Mouse (Mus musculus) kidney, postnatal 25 days (tissue): Measurements from ENCODE around the gene Ptprg.
A peak's percentile ranks its signal among the peaks of the same experiment; 100 is the strongest.

Experiments used
- DNase-seq, 2 experiments: peaks; one replicate each; pipeline ENCODE4 v3.0.0; 2021; ENCODE audit warnings: mixed read lengths in 2 of 2

Gene Ptprg

GRCm38 (mm10) chr14:12105593-12105992 is 552.3 kb downstream of the Ptprg start:
- no peak for DNase-seq

- DNase-seq = peak; percentile 31 to 63
Measured at GRCm38 (mm10) chr14:12107459-12107858, 554.1 kb downstream of the Ptprg start.

- DNase-seq = peak in 1 of 2 experiments; percentile 44
Measured at GRCm38 (mm10) chr14:12107991-12108390, 554.7 kb downstream of the Ptprg start.

DNA sequence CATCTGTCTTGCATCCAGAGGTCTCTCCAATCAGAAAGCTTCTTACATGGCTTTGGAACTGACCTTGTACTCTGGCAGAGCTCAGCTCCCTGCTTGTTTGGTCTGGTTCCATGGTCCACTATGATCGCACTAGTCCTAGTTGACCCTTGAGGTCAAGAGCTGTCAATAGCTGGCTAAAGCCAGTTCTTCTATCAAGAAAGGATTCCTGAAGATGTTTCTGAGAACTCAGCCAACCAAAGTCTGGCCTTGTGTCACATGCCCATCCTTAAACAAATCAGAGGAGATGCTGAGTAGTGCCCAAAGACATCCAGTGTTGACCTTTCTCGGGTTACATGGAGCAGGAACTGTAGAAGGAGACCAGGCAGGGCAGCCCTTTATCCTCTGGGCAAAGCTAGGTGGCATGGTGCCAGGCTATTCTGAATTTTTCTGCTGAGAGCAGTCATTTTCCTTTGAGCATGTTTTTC is 559.2 kb downstream of the Ptprg start:
- peak; percentile 92 to 93 for DNase-seq

DNA sequence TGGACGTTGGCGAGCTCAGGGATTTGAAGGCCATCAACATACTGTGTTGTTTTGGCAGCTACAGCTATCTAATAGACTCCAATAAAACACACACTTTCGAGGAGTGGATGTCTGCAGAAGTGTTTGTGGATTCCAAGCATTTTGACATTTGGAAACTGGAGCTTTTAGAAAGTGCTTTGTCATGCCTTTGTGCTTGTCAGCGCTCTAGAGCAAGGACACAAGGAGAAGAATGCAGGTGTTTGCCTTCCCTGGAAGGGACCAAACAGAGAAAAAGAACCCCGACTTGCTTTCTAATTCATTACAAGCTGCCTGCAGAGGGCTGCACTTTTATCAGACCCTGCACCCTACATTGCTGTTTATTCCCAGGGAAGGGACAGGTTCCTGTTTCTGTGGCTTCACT is 560.0 kb downstream of the Ptprg start:
- DNase-seq = no peak

DNA sequence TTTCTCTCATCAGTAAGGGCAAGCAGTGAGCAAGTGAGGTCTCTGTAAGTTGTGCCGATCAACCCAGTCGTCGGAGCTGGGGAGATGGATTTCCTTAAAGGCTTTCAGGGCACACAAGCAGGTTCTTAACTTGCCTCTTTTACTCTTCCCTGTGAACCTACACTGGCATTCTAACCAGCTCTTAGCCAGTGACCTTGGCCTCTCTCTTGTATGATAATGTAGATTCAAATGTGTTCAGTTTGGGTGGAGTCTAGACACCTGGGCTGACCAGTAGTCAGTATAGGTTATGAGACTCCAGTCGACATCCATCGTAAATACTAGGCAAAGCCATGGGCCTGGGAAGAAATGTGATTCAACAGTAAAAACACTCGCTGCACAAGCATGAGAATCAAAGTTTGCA is 560.7 kb downstream of the Ptprg start:
- DNase-seq = no peak

GRCm38 (mm10) chr14:12119260-12119659 is 565.9 kb downstream of the Ptprg start:
- no peak for DNase-seq

- DNase-seq = no peak
Measured at GRCm38 (mm10) chr14:12121906-12122305, 568.6 kb downstream of the Ptprg start.

DNA sequence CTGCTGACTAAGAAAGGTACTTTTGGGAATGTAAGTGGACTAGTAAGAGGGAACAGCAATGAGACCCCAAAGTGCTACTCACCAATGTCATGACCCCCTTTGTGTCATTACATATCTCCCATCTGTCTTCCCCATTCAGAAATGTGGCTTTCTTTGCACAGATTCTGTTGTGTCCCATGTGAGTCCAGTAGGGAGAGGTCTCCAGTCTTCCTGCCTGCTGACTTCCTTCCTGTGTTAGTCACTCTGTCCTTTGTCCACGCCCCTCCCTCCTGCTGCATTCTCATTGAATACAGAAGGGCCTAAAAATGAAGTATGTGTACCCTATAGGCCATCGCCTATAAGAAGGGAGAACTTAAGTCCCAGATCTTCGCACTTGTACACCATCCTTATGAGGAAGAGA is 571.4 kb downstream of the Ptprg start:
- no peak for DNase-seq

GRCm38 (mm10) chr14:12127951-12128350 is 574.6 kb downstream of the Ptprg start:
- DNase-seq = no peak

DNA sequence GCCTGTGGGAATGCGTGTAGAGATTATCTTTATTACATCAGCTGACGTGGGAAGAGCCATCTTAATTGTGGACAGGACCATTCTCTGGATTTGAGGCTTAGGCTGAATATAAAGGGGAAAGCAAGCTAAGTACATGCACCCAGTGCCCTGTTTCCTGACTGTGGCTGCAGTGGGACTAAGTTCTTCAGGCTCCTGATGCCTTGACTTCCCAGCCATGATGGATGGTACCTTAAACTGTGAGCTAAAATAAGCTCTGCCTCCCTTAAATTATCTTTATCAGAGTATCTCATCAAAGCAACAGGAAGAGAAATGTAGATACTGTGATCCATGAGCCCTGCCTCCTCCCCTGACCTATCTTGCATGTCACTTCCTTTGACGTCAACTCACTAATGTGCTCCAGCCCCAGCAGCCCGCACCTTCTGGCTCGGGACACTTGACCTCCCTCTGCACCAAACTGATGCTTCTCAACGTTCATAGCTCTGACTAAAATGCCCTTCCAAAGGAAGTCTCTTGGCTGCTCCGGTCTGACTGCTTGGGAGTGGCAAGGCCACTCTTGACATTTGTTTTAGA is 578.8 kb downstream of the Ptprg start:
- DNase-seq = peak; percentile 41 to 72

DNA sequence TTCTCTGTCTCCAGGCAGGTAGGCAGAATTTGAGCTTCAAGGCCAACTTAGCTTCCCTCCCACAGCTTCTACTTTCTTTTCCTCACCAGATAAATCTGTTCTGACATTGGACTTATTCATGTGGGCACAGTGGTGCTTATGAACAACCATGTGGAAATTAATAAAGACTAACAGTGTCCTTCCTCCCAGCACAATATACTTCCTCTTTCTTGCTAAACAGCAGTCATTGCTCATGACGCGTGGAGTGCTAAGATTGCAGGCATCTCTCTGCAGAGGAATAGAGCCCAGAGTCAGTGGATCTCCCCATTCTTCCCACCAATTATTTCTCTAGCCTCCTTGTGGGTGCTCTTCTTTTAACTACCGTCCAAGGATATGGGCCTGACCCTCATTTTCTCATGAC is 579.8 kb downstream of the Ptprg start:
- DNase-seq = no peak

DNA sequence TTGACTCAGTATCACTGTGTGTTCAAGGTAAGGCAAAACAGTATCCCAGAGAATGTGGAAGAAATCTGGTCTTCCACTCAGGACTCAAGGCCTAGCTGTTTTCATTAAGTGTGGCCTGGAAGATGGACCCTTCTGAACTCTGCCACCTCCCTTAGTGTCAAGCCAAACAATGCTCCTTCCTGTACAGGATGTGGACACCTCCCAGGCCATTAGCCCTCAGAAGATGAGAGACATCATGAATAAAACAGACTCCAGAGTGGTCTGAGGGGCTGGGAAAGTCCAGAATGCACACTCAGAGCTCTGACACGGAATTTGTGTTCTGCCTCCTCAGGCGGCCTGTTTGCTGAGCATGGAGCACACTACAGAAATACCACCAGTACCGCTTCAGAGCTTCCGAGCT is 581.2 kb downstream of the Ptprg start:
- peak; percentile 12 to 56 for DNase-seq

DNA sequence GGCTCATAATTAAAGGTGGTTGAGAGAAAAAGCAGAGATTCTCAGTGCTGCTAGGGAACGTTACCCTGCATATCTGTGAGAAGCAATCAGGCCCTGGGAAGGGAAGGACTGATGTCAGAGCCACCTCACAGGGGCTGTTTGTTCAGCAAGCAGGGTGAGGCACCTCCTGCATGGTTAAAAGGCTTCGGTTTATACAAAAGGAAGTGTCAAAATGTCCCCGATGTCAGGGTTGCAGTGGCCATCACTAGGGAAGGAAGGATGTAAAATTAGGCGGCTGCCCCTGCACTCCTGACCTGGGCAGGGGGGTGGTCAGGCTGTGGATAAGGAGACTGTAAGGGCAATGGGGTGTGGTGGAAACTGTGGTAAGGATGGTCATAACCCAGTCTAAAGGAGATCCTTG is 583.2 kb downstream of the Ptprg start:
- DNase-seq = peak in 1 of 2 experiments; percentile 57

- DNase-seq = peak in 1 of 2 experiments; percentile 67
Measured at GRCm38 (mm10) chr14:12139643-12140481, 586.5 kb downstream of the Ptprg start.

GRCm38 (mm10) chr14:12143941-12144485 is 590.7 kb downstream of the Ptprg start:
- DNase-seq = no peak

GRCm38 (mm10) chr14:12145919-12146318 is 592.6 kb downstream of the Ptprg start:
- no peak for DNase-seq

GRCm38 (mm10) chr14:12149529-12149928 is 596.2 kb downstream of the Ptprg start:
- DNase-seq = no peak

GRCm38 (mm10) chr14:12151927-12152326 is 598.6 kb downstream of the Ptprg start:
- DNase-seq = peak; percentile 63 to 84

GRCm38 (mm10) chr14:12152748-12153147 is 599.4 kb downstream of the Ptprg start:
- DNase-seq = no peak

DNA sequence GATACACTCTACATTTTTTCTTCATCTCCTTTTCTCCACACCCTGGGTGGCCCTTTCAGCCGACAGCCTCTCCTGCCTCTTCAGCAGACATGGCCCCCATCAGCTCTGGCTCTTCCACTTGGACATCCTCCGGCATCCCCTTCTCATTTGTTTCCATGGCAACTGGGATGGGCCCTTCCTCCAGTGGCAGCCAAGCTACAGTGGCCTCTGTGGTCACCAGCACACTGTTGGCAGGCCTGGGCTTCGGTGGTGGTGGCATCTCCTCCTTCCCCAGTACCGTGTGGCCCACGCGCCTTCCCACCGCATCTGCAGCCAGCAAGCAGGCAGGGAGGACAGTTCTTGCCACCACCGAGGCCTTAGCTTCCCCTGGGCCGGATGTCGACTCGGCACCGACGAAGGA is 600.3 kb downstream of the Ptprg start:
- no peak for DNase-seq

DNA sequence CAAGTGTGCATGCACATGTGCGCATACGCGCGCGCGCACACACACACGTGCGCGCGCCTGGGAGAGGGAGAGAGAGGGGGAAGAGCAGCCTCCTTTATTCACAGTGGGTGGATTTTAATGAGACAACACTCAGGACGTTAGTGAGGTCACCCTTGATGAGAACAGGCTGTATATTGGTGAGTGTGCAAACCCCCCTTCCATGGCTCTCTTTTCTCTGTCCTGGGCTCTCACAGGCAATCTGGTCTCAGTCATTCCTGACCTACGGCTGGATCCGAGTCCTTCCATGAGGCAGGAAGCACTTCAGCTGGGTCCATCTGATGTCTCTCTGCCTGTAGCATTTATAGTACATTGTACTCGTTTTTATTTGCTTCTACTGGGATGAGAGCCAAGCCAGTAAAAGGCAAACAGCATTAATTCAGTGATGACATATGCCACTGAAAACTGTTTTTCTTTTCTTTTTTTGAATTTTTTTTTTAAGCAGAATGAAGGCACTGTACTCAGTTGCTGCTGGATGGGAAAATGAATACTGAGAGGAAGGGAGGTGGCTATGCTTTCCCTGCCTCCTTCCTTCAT is 608.5 kb downstream of the Ptprg start:
- DNase-seq = peak in 1 of 2 experiments; percentile 46

GRCm38 (mm10) chr14:12162331-12162854 is 609.1 kb downstream of the Ptprg start:
- no peak for DNase-seq
